Mouse (Mus musculus) forebrain, postnatal 0 days (tissue): ENCODE data around the gene Mrpl53. TPM values are rescaled to one million over a fixed set of nuclear protein-coding genes. Genes with fewer than 3 reads are reported as not detected.

Experiments used
- ATAC-seq: fragments of 200-750 bp; cut with Nextera tagmentation; 2 replicates; pipeline ENCODE4 v1.8.0; 2017; ENCODE audit warnings: mild to moderate bottlenecking, moderate library complexity
- DNase-seq: peaks from one replicate; pipeline ENCODE4 v3.0.0-alpha.2; 2015
- H3K27ac ChIP-seq: fragments of 300-500 bp; sonication (generic); 2 replicates; pipeline ENCODE4 v1.5.1; 2014; ENCODE audit warnings: low read depth, mild to moderate bottlenecking, antibody characterized with exemption, low read length, moderate library complexity, mixed read lengths
- H3K27me3 ChIP-seq: fragments of 300-500 bp; sonication (generic); 2 replicates; pipeline ENCODE4 v1.6.1; 2014; ENCODE audit warnings: mild to moderate bottlenecking, low read length, mixed read lengths; ENCODE audit not compliant: insufficient read depth
- H3K36me3 ChIP-seq: fragments of 300-500 bp; sonication (generic); 2 replicates; pipeline ENCODE4 v1.6.1; 2014; ENCODE audit warnings: mild to moderate bottlenecking, moderate library complexity; ENCODE audit not compliant: insufficient read depth
- H3K4me1 ChIP-seq: fragments of 300-500 bp; sonication (generic); 2 replicates; pipeline ENCODE4 v1.6.1; 2014; ENCODE audit warnings: antibody characterized with exemption; ENCODE audit not compliant: insufficient read depth
- H3K4me2 ChIP-seq: fragments of 300-500 bp; sonication (generic); 2 replicates; pipeline ENCODE4 v1.6.1; 2014; ENCODE audit warnings: low read depth, mild to moderate bottlenecking, moderate library complexity
- H3K4me3 ChIP-seq: fragments of 300-500 bp; sonication (generic); 2 replicates; pipeline ENCODE4 v1.5.1; 2014; ENCODE audit warnings: low read depth, low read length, mixed read lengths
- H3K9ac ChIP-seq: fragments of 300-500 bp; sonication (generic); 2 replicates; pipeline ENCODE4 v1.6.1; 2014; ENCODE audit warnings: mild to moderate bottlenecking
- H3K9me3 ChIP-seq: fragments of 300-500 bp; sonication (generic); 2 replicates; pipeline ENCODE4 v1.6.1; 2016; ENCODE audit warnings: low read length
- CTCF ChIP-seq: sonication (generic); IDR thresholded peaks from 2 replicates; pipeline ENCODE4 v1.5.1; 2016; ENCODE audit warnings: antibody characterized with exemption, control low read depth, low read depth
- WGBS: fragments of 180-500 bp; shearing (Covaris S2); extraction: QIAGEN DNeasy Blood & Tissue Kit; methylation state at CpG from one replicate; pipeline ENCODE4 v1.1.7; 2014; 5-methylcytosine and 5-hydroxymethylcytosine counted together
- polyA plus RNA-seq: library from polyadenylated mRNA; unstranded; fragments of >200 nt; fragmentation: Nextera tagmentation; extraction: Ambion mirVana; gene quantifications from 2 replicates; pipeline ENCODE4 v1.2.1, GENCODE M21; 2015
- total RNA-seq: library from RNA; depleted of rRNA; stranded (reverse); fragments of >200 nt; gene quantifications from 2 replicates; pipeline ENCODE4 v1.2.3, GENCODE M21; 2014

Gene Mrpl53
- total and polyA plus RNA-seq, 2 experiments from 2014 or later, result 64.6 to 126 TPM

GRCm38 (mm10) chr6:83111510-83112136 lies 2.8 kb downstream of the Mrpl53 start:
- no peak overlapping the region for H3K9ac ChIP-seq
- H3K4me3 ChIP-seq, result no peak overlapping the region
- no peaks in the 10 kb centered on the region; the same call in 1 of the 2 replicates for H3K36me3 ChIP-seq
- no peak for TF ChIP-seq CTCF
- H3K4me2 ChIP-seq, result no peak overlapping the region
- no peaks in the 10 kb centered on the region for H3K27me3 ChIP-seq
- 91% methylated on average over 4 of the region's 4 CpGs for WGBS
- DNase-seq, result no peak
- no peaks in the 10 kb centered on the region for H3K9me3 ChIP-seq
- no peak overlapping the region for H3K27ac ChIP-seq
- H3K4me1 ChIP-seq, result peaks cover 9% of the 10 kb centered on the region; the same call in 1 of the 2 replicates
- ATAC-seq, result no peak

GRCm38 (mm10) chr6:83115011-83115671 lies 6.3 kb downstream of the Mrpl53 start, which contains the start of gene Mogs:
Gene Mogs (plus strand): TSS chr6:83115496.
- Histone ChIP-seq H3K9me3 (no peaks in the 10 kb centered on the region), H3K36me3 (peaks cover 25% of the 10 kb centered on the region), H3K27me3 (no peaks in the 10 kb centered on the region), H3K4me1 (peaks cover 2% of the 10 kb centered on the region; the same call in 1 of the 2 replicates), H3K4me3 (peak within 1 kb of the TSS; percentile 68), H3K27ac (peak within 1 kb of the TSS; percentile 74), H3K9ac (peak within 1 kb of the TSS; percentile 76), H3K4me2 (peak within 1 kb of the TSS; percentile 92)
- DNase-seq (peak; percentile 90), ATAC-seq (peak; percentile 92)
- TF ChIP-seq CTCF, result peak; percentile 53
- WGBS, result 2% methylated on average over 47 of the region's 58 CpGs

- H3K9ac ChIP-seq, result peak overlapping the region; percentile 76
- no peaks in the 10 kb centered on the region for H3K9me3 ChIP-seq
- no peak for TF ChIP-seq CTCF
- H3K36me3 ChIP-seq, result peaks cover 25% of the 10 kb centered on the region
- DNase-seq (no peak), ATAC-seq (peak; percentile 62)
- WGBS, result under 1% methylated on average over 47 of the region's 48 CpGs
- peak overlapping the region; percentile 74 for H3K27ac ChIP-seq
- H3K4me2 ChIP-seq, result peak overlapping the region; percentile 92
- peaks cover 7% of the 10 kb centered on the region; the same call in 1 of the 2 replicates for H3K4me1 ChIP-seq
- H3K27me3 ChIP-seq, result no peaks in the 10 kb centered on the region
- H3K4me3 ChIP-seq, result peak overlapping the region; percentile 68
Observed at GRCm38 (mm10) chr6:83115682-83116372, 7.0 kb downstream of the Mrpl53 start.

- H3K27me3 ChIP-seq, result no peaks in the 10 kb centered on the region
Observed at GRCm38 (mm10) chr6:83116373-83117164, 7.7 kb downstream of the Mrpl53 start.

GRCm38 (mm10) chr6:83117165-83117438 lies 8.3 kb downstream of the Mrpl53 start:
- Histone ChIP-seq H3K4me2 (no peak overlapping the region), H3K9ac (no peak overlapping the region), H3K9me3 (no peaks in the 10 kb centered on the region), H3K27me3 (no peaks in the 10 kb centered on the region), H3K4me1 (peaks cover 8% of the 10 kb centered on the region), H3K4me3 (no peak overlapping the region), H3K36me3 (peaks cover 25% of the 10 kb centered on the region), H3K27ac (no peak overlapping the region)
- no peak for ATAC-seq
- TF ChIP-seq CTCF, result no peak
- WGBS, result 85% methylated on average over 4 of the region's 4 CpGs
- DNase-seq, result no peak

More at GRCm38 (mm10) chr6:83116373-83117164, 7.7 kb downstream of the Mrpl53 start:
- Histone ChIP-seq H3K9me3 (no peaks in the 10 kb centered on the region), H3K27ac (no peak overlapping the region), H3K4me3 (peak overlapping the region; percentile 68), H3K9ac (peak overlapping the region; percentile 76), H3K4me1 (peaks cover 7% of the 10 kb centered on the region; the same call in 1 of the 2 replicates), H3K4me2 (peak overlapping the region; percentile 92), H3K36me3 (peaks cover 25% of the 10 kb centered on the region)
- ATAC-seq (no peak), DNase-seq (no peak)
- TF ChIP-seq CTCF, result no peak
- 76% methylated on average over 11 of the region's 11 CpGs for WGBS

- peaks cover 25% of the 10 kb centered on the region for H3K36me3 ChIP-seq
- no peak overlapping the region for H3K4me3 ChIP-seq
- no peak overlapping the region for H3K27ac ChIP-seq
- no peaks in the 10 kb centered on the region for H3K27me3 ChIP-seq
- DNase-seq, result no peak
- H3K4me1 ChIP-seq, result peaks cover 13% of the 10 kb centered on the region
- TF ChIP-seq CTCF, result no peak
- H3K9ac ChIP-seq, result no peak overlapping the region
- H3K4me2 ChIP-seq, result no peak overlapping the region
- no peaks in the 10 kb centered on the region for H3K9me3 ChIP-seq
- no peak for ATAC-seq
- 92% methylated on average over 13 of the region's 13 CpGs for WGBS
Observed at GRCm38 (mm10) chr6:83117616-83118015, 8.8 kb downstream of the Mrpl53 start.
